Mouse (Mus musculus) neutrophil, adult 5-6 weeks (primary cell): Measurements from ENCODE around the gene Fam222a. TPM values are rescaled to one million over a fixed set of nuclear protein-coding genes. Genes with fewer than 3 reads are reported as not detected.

Source experiments
- ATAC-seq: fragments of 151-379, 151-347 bp; 2 replicates; pipeline ENCODE4 v1.8.0; 2017; ENCODE audit warnings: mild to moderate bottlenecking, moderate TSS enrichment; ENCODE audit not compliant: insufficient number of reproducible peaks, poor library complexity, low FRiP score, severe bottlenecking; ENCODE audit errors: extremely low read depth
- total RNA-seq: library from RNA; stranded (forward); fragments of 200-1000 nt; gene quantifications from 2 replicates; pipeline ENCODE4 v1.2.3, GENCODE M21; 2017

The Fam222a gene
- total RNA-seq, result 0.37 and 1.5 TPM in 2 replicates

- peak; percentile 17; the same call in 1 of the 2 replicates for ATAC-seq
Measured at GRCm38 (mm10) chr5:114567565-114568197, at the start of gene Fam222a. Gene Fam222a (plus strand): TSS chr5:114568016.

DNA sequence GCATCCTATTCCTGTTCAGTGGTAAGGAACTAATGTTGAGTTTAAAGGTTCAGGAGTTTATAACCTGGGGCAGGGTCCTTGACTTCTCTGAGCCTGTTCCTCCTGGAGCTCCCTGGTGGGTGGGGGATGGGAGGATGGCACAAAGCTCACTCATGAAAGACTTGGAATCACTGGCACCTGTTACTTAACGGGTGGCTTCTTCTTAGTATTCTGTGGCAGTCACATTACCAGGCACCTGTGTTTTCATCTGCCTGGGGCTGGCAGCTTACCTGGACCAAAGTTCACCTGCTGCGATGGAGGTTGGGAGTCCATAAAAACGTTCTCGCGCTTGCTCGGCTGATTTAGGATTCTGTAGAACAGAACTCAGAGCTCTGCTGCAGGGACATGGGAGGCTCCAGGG lies 39.5 kb upstream of the Fam222a start:
- ATAC-seq, result no peak

GRCm38 (mm10) chr5:114530337-114530736 lies 37.5 kb upstream of the Fam222a start:
- ATAC-seq, result no peak

DNA sequence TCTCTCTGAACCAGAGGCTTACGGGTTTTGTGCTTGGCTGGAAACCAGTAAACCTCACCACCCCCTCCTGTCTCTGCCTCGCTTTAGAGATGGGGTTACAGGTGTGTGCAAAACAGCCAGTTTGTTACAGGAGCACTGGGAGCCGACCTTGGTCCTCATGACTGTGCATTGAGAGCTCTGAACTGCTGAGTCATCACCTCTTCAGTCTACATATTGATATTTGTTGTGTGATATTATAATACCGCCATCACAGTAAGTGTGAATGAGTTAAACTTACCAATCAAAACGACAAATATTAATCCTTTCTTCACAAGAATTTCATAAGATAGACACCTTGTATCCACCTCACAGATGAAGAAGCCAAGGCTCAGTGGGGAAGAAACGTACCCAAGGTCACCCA lies 35.8 kb upstream of the Fam222a start:
- ATAC-seq, result no peak

- ATAC-seq, result no peak
Measured at GRCm38 (mm10) chr5:114537308-114538020, 30.4 kb upstream of the Fam222a start.

DNA sequence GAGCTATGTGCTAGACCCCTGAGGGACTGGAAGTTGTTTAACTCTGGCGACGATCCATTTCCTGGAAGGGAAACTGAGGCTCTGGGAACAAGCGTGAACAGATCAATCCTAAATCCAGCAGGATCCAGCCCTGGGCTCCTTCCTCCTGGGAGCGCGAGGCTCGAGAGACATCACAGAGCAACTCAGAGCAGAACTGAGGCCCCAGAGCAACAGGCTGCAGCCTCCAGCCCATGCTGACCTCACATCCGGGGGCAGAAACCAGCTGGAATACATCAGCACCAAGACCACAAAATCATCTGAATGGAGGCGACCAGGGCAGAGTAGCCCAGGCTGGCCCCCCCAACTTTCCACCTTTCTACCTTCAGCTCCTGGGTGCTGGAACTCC lies 29.8 kb upstream of the Fam222a start:
- no peak for ATAC-seq

- no peak for ATAC-seq
Measured at GRCm38 (mm10) chr5:114538752-114539151, 29.1 kb upstream of the Fam222a start.

DNA sequence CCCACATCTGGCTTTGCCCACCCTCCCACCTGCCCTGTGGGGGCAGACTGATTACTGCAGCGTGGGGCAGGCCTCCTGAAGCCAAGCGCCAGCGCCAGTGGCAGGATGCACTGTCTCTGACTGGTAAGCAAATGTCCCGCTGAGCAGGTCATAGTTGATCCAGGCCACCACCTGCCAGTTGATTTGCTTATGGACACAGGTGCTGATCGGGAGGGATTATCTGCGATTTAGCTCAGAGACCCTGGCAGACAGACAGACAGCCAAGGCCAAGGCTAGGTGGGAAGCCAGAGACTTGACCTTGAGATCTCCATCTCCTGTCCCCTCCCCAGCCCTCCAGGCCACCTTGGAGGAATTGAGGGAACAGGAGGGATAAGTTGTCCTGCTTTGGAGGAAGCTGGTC lies 28.1 kb upstream of the Fam222a start:
- no peak for ATAC-seq

DNA sequence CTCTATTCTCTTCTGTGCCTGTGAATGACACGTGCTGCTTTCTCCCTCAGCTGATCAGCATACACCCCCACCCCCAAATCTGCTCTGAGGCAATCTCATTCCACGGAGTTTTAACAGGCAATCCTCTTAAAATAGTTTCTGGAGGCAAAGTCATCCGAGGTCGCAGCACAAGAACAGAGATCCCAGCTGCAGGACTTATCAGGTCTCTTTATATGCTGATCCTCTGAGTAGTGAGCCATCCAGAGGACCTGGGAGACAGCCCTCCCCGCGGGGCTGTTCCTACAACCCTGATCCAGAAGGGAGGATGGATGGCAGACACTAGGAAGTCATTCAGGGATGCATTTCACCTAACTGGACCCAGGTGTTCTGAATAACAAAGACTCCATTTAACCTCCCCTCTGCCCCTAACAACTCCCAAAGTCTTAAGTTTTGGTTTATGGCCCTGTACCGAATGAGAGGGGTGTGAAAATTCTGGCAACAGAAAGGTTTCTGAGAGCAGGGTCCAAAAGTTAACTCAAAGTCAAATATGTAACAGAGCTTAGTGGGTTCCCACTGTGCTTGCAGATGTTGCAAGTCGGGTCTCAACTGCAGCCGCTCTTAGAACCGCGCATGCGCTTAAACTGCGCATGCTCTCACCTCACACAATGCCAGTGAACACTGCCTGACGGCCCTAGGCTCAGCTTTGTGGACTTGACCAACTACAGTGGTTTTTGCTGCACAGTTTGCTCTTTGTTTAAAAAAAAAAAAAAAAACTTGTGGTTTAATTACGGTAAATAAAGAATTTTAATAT lies 26.0 kb upstream of the Fam222a start:
- ATAC-seq, result no peak

DNA sequence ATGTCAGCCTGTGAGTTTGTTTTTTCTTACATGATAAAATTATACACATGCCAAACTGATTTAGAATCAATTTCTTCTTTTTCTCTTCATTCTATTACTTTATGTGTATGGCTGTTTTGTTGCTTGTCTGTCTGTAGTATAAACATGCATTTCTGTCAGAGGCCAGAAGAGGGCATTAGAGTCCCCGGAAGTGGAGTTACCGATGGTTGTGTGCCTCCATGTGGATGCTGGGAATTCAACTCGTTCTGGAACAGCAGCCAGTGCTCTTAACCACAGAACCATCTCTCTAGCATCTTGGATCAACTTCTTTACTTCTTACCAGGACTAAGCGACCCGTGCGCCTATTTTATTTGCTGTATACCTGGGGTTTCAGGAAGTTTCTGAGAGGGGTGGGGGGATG lies 24.2 kb upstream of the Fam222a start:
- ATAC-seq, result no peak

GRCm38 (mm10) chr5:114544205-114544604 lies 23.6 kb upstream of the Fam222a start:
- ATAC-seq, result no peak

DNA sequence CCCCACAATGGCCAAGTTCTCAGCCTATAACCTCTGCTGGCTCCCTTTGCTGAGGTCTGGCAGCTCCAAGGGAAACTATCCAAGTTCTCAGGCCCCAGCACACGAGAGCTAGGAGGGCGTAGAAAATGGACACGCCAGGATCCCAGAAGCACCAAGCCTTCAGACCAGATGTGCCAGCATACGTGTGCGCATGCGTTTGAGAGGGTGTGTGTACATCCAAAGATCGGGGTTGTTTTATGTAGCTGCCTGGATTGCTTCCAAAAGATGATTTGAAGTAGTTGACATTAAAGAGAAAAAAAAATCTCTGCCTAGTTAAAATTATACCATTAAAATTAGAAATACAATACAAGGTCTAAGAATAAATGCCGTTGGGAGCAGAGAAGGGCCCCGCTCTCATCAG lies 22.7 kb upstream of the Fam222a start:
- no peak for ATAC-seq

GRCm38 (mm10) chr5:114548976-114549375 lies 18.8 kb upstream of the Fam222a start:
- no peak for ATAC-seq

DNA sequence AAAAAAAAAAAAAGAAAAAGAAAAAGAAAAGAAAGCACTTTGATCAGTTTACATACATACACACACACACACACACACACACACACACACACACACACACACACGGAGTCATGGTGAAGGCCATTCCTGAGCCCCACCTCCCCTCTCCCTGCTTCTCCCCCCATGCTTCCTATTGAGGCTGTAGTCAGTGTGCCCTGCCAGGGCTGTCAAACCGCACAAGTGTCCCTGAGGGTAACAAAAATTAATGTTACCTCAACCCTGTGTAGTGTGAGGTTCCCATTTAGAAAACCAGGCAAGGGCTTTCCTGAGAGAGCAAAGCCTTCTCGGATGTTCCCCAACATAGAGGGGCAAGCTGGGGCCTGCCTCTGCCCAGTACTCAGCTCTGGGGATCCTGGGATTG lies 18.0 kb upstream of the Fam222a start:
- no peak for ATAC-seq

DNA sequence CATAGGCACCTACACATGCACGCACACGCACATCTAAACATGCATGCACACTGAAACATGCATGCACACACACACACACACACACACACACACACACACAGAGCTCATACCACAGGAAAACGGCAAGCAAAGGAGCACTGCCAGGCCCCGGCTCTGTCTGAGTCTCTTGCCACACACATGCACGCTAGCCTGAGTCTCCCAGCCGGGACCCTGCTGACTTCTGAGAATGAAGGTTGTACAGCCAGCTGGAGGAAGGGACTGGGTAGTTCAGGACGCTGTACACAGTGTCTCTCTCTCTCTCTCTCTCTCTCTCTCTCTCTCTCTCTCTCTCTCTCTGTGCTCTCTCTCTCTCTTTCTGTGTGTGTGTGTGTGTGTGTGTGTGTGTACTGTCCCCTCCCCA lies 17.4 kb upstream of the Fam222a start:
- ATAC-seq, result no peak

- ATAC-seq, result no peak
Measured at GRCm38 (mm10) chr5:114550886-114551492, 16.8 kb upstream of the Fam222a start.

- no peak for ATAC-seq
Measured at GRCm38 (mm10) chr5:114552507-114553208, 15.2 kb upstream of the Fam222a start.

DNA sequence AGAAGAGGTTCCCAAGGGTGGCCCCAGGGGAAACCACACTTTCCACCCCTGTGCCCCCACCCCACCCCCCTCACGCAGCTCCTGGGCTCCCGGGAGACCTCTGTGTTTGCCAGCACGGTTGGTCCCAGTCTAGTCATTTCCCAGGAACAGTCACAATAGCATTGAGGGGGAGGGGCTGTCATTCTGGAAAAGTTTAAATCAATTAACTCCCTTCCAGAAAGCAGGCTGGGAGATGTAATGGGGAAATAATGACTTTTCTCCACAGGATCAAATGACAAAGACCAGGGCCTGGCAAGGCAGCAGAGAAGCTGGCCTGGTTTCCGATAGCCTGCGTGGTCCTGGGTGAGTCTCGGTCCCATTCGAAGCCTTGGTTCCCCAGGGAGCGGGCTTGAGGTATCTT lies 14.1 kb upstream of the Fam222a start:
- ATAC-seq, result no peak

- no peak for ATAC-seq
Measured at GRCm38 (mm10) chr5:114555424-114555823, 12.4 kb upstream of the Fam222a start.
